Mouse (Mus musculus): Measurements from ENCODE around the gene Ddt.

- TF ChIP-seq CTCF (IDR thresholded peaks at IDR 0.05; ENCODE audit: extremely low read depth, insufficient read depth, insufficient read length, insufficient replicate concordance) (peak; percentile 88; the same call in 1 of the 2 replicates), POLR2A (IDR thresholded peaks at IDR 0.05; ENCODE audit: low read depth, low read length) (no peak)
Observed at GRCm38 (mm10) chr10:75744017-75744416, 29.2 kb downstream of the Ddt start.

Measured in spleen, adult 2 months (tissue).